Mouse (Mus musculus): Measurements from ENCODE around the gene Lce3f. TPM values are rescaled to one million over a fixed set of nuclear protein-coding genes. Genes with fewer than 3 reads are reported as not detected.

The Lce3f gene
- polyA plus RNA-seq (2012; rRNA removed; ENCODE audit: low replicate concordance): not detected in 2 replicates

GRCm38 (mm10) chr3:92991926-92992325 is at the start of gene Lce3f:
Lce3f (plus strand) TSS chr3:92992226.

GRCm38 (mm10) chr3:92944186-92944585 is 47.8 kb upstream of the Lce3f start, which contains the start of gene Lce3c:
Lce3c (plus strand) TSS chr3:92944486.

GRCm38 (mm10) chr3:92957090-92957489 is 34.9 kb upstream of the Lce3f start, which contains the start of gene Lce3d:
Lce3d (plus strand) TSS chr3:92957390.

GRCm38 (mm10) chr3:92966761-92967160 is 25.3 kb upstream of the Lce3f start, which contains the start of gene Lce3e:
Lce3e (plus strand) TSS chr3:92967061.

DNA sequence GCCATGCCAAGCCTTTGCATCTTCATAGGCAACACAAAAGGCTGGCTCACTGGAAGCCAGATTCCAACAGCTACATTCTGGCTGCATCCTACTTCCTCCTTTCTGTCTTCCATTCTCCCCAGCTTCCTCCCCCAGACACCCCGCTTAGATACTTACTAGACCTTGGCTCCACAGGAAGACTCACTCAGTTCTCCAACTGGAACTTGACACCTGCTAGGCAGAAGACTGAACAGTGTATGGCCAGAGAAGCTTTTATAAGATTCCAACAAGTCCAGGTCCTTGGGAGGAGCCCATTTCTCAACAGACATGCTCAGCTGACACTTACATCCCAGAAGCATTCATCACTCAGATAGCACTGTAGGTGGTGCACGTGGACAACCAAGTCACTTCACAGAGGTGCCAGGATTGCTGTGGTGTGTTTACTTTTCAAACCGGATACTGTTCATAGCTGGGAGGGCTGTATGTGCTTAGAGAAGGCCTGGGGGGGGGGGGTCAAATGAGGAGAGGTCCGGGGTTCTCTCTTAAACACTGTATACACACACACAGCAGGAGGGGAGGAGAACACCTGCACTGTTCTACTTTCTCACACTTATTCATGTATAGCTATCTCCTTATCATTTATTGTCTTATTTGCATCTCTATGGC is 23.6 kb downstream of the Lce3f start, which contains the start of gene Crct1:
TSS of gene Crct1 (minus strand) at position 228 of the 645 bp plus-strand sequence.

GRCm38 (mm10) chr3:93018960-93019359 is 26.9 kb downstream of the Lce3f start, which contains the start of gene Lce1m:
Lce1m (minus strand) TSS chr3:93019060.

Other genes starting within 250 kb of the Lce3f start
- gene Lce1g, start 239.9 kb upstream of the Lce3f start, polyA plus RNA-seq (2012; rRNA removed; ENCODE audit: low replicate concordance): not detected in 2 replicates
- not detected in 2 replicates for gene Lce1h, start 227.2 kb upstream of the Lce3f start, polyA plus RNA-seq (2012; rRNA removed; ENCODE audit: low replicate concordance)
- gene Lce1i, start 213.3 kb upstream of the Lce3f start, polyA plus RNA-seq (2012; rRNA removed; ENCODE audit: low replicate concordance): not detected in 2 replicates
- gene Lce1j, start 201.7 kb upstream of the Lce3f start, polyA plus RNA-seq (2012; rRNA removed; ENCODE audit: low replicate concordance): not detected in 2 replicates
- gene Lce1k, start 184.3 kb upstream of the Lce3f start, polyA plus RNA-seq (2012; rRNA removed; ENCODE audit: low replicate concordance): not detected in 2 replicates
- gene Kprp, start 165.0 kb upstream of the Lce3f start, polyA plus RNA-seq (2012; rRNA removed; ENCODE audit: low replicate concordance): not detected in 2 replicates
- gene Lce1l, start 140.9 kb upstream of the Lce3f start, polyA plus RNA-seq (2012; rRNA removed; ENCODE audit: low replicate concordance): not detected in 2 replicates
- gene 2310050C09Rik, start 122.0 kb upstream of the Lce3f start, polyA plus RNA-seq (2012; rRNA removed; ENCODE audit: low replicate concordance): not detected in 2 replicates
- not detected in 2 replicates for gene Lce3a, start 66.0 kb upstream of the Lce3f start, polyA plus RNA-seq (2012; rRNA removed; ENCODE audit: low replicate concordance)
- not detected in 2 replicates for gene Lce3b, start 59.2 kb upstream of the Lce3f start, polyA plus RNA-seq (2012; rRNA removed; ENCODE audit: low replicate concordance)
- 0.27 TPM in 1 of 2 replicates, not detected in the other for gene Lce3c, start 47.7 kb upstream of the Lce3f start, polyA plus RNA-seq (2012; rRNA removed; ENCODE audit: low replicate concordance)
- not detected in 2 replicates for gene Lce3d, start 34.8 kb upstream of the Lce3f start, polyA plus RNA-seq (2012; rRNA removed; ENCODE audit: low replicate concordance)
- not detected in 2 replicates for gene Lce3e, start 25.2 kb upstream of the Lce3f start, polyA plus RNA-seq (2012; rRNA removed; ENCODE audit: low replicate concordance)
- gene Crct1, start 23.5 kb downstream of the Lce3f start, polyA plus RNA-seq (2012; rRNA removed; ENCODE audit: low replicate concordance): not detected in 2 replicates
- not detected in 2 replicates for gene Lce1m, start 26.8 kb downstream of the Lce3f start, polyA plus RNA-seq (2012; rRNA removed; ENCODE audit: low replicate concordance)
- gene Gm4858, start 76.6 kb downstream of the Lce3f start, polyA plus RNA-seq (2012; rRNA removed; ENCODE audit: low replicate concordance): not detected in 2 replicates
- gene Crnn, start 152.6 kb downstream of the Lce3f start, polyA plus RNA-seq (2012; rRNA removed; ENCODE audit: low replicate concordance): not detected in 2 replicates
- not detected in 2 replicates for gene Flg2, start 205.1 kb downstream of the Lce3f start, polyA plus RNA-seq (2012; rRNA removed; ENCODE audit: low replicate concordance)

Data from subcutaneous adipose tissue, adult 2 months (tissue).